Mouse (Mus musculus) left cerebral cortex, postnatal 36 days (tissue): Measurements from ENCODE around the gene Birc5. TPM values are rescaled to one million over a fixed set of nuclear protein-coding genes. Genes with fewer than 3 reads are reported as not detected.
A peak's percentile ranks its signal among the peaks of the same experiment; 100 is the strongest.
"Not testable (repeated sequence)": the region's sequence is repeated elsewhere in the genome, so short reads cannot be mapped to it uniquely, and the experiment has no call there.

Experiments
- DNase-seq, 2 experiments: peaks; one replicate each; pipeline ENCODE4 v3.0.0; 2021 to 2022; ENCODE audit warnings: low spot score in 2 of 2, mixed read lengths in 1 of 2
- intact Hi-C: fragments of 180-260 bp; cut with DNase I; formaldehyde crosslinking; loops from one replicate; pipeline ENCODE4 v1.15.1; 2025
- total RNA-seq, 2 experiments: library from RNA; stranded (reverse); gene quantifications; 2 replicates each; pipeline ENCODE4 v1.2.3; 2021

The Birc5 gene
- 1 to 10 TPM in 1 of 2 experiments, under 1 TPM in 1; 0.66 to 1.5 TPM for total RNA-seq

- DNase-seq, result peak; percentile 93 to 97
- intact Hi-C loops, result no loop called here
Measured at GRCm38 (mm10) chr11:117848985-117849671, at the start of gene Birc5. Birc5 (plus strand) TSS chr11:117849251.

DNA sequence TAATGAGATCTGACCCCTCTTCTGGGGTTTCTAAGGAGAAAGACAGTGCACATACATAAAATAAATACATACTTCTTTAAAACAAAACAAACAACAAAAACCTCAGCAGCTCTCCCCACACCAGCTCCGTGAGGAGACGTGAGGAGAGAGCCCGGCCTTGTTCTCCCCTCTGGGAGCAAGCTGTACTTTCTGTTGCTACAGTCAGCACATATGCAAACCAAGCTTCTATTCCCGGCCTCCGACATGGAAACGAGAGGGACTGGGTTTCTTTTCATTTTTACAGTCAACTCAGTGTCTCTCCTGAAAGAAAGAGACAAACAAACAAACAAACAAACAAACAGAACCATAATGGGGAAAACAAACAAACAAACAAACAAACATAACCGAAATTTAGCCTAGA, 49.0 kb upstream of the Birc5 start:
- intact Hi-C loops, result no loop called here
- DNase-seq, result no peak

DNA sequence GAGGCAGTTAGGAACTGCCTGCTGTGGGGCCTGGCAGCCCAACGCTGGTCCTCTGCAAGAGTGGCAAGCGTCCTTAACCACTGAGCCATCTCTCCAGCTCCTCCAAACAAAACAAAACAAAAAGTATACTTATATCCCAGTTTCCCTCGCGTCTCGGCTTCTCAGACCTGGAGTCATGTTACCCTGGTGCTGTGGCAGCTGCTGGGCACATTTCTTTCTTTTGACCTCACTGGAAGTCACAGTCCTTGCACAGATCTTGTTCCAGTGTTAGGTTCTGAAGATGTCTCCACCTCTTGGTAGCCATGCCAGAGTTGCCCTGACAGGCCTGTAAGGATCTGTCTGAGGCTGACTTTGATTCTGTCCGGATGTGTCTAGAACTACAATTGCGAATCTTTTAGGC, 47.4 kb upstream of the Birc5 start:
- no peak for DNase-seq
- intact Hi-C loops, result no loop called here

DNA sequence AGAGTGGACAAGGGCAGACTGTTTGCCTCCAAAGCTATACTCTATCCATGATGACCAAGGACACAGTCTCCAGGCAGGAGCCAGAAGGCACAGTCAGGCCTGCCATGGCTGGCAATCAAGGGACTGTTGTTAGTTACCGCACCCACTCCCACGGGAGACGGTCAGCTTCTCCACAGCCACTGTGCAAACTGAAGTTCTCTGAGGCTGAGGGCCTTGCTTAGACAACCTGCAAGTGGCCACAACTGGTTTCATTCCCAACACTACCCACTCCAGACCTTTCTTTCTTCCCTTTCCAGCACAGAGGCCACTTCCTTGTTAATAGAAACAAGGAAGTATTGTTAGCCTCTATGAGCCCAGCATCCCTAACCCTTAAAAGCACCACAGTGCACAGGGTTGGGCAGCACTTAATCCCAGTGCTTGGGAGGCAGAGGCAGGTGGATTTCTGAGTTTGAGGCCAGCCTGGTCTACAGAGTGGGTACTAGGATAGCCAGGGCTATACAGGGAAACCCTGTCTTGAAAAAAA, 45.8 kb upstream of the Birc5 start:
- DNase-seq, result no peak
- intact Hi-C loops, result no loop called here

- no peak for DNase-seq
- intact Hi-C loops, result no loop called here
Measured at GRCm38 (mm10) chr11:117806781-117807180, 42.3 kb upstream of the Birc5 start.

DNA sequence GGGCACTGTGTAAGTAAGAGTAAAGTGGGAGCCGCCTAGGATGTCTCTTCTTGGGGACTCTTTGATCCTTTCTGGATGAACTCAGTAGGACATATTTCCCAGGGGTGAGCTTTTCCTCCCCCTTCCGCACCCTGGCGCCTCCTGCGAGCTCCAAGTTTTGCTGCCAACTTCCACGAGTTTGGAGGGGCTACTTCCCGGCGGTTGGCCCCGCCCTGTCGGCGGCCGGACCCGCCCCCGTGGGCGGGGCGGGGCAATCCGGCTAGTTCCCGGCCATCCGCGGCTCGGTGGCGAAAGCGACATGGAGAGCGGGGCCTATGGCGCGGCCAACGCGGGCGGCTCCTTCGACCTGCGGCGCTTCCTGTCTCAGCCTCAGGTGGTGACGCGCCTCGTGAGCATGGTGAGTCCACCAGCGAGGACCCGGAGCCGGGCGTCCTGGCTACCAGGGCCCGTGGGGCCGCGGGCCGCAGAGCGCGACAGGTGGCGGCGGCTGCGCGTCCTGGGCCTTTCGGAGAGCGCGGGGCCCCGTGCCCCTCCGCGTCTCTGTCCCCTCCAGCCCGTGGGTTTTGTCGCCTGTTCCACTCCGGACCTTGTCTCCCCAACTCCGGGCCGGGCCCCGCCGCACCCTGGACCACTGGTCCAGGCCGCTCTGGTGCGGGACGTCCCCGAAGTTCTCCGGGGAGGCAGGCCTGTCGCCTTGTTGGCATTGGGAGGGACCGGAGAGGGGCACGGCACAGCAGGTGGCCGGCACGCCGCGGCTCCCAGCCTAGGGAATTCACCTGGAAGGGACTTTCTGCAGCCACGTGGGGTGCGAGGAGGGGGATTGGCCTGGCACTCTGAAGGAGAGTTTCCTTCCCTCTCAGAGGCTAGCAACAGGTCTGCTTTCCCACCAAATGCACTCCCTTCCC, 39.4 kb upstream of the Birc5 start, which contains the start of the genes Gm20708 and Syngr2:
Gm20708 (plus strand) TSS at position 262 of the 905 bp plus-strand sequence.
Syngr2 (plus strand) TSS at position 262 of the 905 bp plus-strand sequence.
- intact Hi-C loops, result no loop called here
- peak in 1 of 2 experiments; percentile 35 for DNase-seq

DNA sequence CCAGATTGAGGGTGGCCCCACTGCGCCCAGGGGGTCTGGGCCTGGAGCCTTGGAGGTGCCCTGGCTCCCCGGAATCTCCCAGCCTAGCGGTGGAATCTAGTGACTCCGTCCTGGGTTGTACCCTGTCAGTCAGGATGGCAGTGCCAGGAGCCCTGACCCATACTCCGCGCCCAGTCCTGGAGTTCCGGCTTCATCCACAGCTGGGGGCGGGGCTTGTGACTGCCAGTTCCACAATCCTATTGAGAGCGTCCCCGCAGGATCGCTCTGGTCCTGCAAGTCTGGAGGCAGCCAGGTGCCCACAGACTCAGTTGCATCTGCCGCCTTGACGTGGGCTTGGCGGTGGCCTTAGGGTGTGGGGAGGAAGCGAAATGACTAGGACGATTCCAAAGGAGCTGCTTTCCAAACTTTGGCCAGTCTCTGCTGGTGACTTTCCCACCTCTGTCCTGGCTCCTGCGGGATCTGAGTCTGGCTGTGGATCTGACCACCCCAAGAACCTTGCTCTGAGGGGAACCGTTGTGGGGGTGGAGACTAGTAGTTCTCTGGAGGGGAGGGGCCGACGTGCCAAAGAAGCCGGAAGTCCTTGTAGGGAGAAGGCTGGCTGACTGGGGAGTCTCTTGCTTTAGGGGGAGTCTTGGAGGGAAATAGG, 38.5 kb upstream of the Birc5 start:
- DNase-seq, result peak; percentile 38 to 54

GRCm38 (mm10) chr11:117813867-117814266, 35.2 kb upstream of the Birc5 start:
- DNase-seq, result no peak
- intact Hi-C loops, result no loop called here

More for the DNA sequence above, 38.5 kb upstream of the Birc5 start:
- intact Hi-C loops, result no loop called here

DNA sequence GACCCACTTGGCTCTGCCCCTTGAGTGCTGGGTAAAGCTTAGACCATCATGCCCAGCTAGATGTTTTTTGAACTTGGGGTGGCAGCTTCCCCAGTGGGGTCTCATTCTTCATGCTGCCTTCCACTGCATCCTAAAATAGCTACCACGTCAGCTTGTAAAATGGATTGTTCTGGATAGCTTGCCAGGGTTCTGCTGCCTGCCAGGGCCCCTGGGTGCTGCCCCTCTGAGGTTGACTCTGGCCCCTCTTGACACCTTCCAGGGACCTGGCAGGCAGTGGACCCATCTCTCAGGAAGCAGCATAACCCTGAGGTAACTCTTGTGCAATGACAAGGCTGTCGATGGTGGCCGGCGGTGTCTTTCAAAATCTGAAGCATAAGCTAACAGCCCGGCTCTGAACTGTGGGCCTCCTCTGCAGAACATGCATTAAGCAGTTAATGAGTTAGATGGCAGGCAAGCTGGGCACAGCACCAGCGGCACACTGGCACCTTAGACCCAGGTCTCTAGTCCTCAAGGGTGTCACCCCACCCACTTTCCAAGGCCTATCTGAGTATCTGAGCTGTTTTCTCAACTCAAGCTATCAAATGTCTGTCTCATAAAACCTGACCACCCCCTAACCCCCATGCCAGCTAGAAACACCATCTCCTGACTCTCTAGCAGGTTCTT, 34.2 kb upstream of the Birc5 start:
- intact Hi-C loops, result no loop called here
- DNase-seq, result no peak

- DNase-seq, intact Hi-C loops: not testable (repeated sequence)
Measured at GRCm38 (mm10) chr11:117815850-117816249, 33.2 kb upstream of the Birc5 start.

DNA sequence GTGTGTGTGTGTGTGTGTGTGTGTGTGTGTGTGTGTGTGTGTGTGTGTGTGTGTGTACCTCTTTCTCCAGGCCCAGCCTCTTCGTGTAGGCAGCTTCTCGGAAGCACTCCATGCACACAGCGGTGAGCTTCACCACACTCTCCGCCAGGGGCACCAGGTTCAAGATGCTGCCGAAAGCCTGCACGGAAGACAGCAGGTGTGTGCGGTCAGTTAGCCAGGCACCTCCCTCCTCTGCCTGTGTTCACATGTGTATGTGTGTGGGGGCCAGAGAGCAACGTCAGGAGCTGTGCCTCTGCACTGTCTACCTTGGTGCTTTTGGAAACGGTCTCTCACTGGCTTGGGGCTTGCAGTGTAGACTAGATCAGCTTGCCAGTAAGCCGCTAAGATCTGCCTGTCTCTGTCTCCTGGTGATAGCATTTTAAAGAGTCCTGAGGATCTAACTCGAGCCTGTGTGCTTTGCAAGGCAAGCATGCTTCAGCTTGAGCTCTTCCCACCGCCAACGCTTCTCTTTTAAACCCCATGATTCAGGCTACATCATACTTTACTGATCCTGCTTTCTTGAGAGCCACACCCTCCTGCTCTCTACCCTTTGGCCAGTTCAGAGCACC, 32.6 kb upstream of the Birc5 start:
- intact Hi-C loops, result no loop called here
- DNase-seq, result no peak

- no peak for DNase-seq
- intact Hi-C loops, result no loop called here
Measured at GRCm38 (mm10) chr11:117819095-117819494, 30.0 kb upstream of the Birc5 start.

GRCm38 (mm10) chr11:117820173-117820572, 28.9 kb upstream of the Birc5 start:
- DNase-seq, result no peak
- intact Hi-C loops, result loop anchor here (5.0 to 10.0 kb wide), 3 partner anchors 113 to 585 kb away; no protein-coding TSS in a partner anchor

DNA sequence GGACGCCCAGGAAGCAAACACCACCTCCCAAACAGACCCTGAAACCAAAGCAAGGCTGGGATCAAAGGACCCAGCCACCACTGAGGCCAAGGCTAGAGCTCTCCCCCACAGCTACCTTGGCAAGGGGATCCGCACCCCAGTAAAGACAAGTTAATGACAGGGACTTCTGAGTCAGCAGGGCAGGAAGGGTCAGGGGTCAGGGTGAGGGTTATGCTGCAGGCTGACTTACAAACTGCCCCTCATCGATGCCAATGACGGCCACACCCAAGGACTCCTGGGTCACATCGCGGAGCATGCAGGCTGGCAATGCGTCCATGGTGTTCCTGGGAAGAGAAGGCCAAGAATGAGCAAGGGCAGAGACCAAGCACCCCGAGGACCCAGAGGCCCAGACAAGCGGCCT, 27.2 kb upstream of the Birc5 start:
- intact Hi-C loops, result loop anchor here (2.0 to 10.0 kb wide), 4 partner anchors 115 to 587 kb away; no protein-coding TSS in a partner anchor
- DNase-seq, result no peak

DNA sequence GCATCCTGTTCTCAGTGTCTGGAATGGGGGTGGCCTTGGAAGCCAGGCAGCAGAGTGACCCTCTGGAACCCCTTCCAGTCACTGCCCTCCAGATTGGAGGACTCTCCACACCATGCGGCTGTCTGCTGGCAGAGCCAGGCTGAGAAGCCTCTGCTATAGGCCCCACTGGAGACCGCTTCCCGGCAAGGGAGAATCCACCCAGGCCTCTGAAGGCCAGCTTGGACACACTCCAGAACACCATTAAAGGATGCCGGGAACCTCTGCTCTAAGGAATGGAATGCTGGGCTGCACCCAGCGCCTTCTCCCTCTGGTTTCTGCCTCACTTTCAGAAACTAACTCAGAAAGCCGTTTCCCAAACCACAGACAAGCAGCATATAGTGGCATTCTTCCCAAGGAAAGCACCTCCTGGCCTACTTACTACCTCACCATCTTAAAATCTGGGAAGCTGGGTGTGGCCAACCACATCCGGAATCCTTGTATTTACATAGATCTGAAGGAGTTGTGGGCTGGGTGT, 26.3 kb upstream of the Birc5 start:
- intact Hi-C loops, result loop anchor here (2.0 to 10.0 kb wide), 4 partner anchors 115 to 588 kb away; no protein-coding TSS in a partner anchor
- no peak for DNase-seq

DNA sequence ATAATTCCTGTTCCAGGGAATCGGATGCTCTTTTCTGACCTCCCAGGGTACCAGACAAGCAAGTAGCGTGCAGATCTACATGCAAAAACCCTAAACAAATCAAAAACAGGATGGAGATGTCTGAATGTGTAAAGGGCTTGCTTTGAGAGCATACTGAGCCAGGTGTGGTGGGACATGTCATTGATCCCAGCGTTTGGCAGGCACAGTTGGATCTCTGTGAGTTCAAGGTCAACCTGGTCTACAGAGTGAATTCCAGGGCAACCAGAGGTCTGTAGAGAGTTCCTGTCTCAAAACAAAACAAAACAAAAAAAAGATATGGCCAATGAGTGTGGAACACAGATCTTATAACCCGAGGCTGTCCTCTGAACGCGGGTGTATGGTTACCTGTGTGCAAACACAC, 25.6 kb upstream of the Birc5 start:
- intact Hi-C loops, result loop anchor here (2.0 to 10.0 kb wide), 4 partner anchors 116 to 589 kb away; no protein-coding TSS in a partner anchor
- DNase-seq, result no peak

- intact Hi-C loops, result loop anchor here (5.0 to 10.0 kb wide), 3 partner anchors 117 to 590 kb away; no protein-coding TSS in a partner anchor
Measured at GRCm38 (mm10) chr11:117824060-117824969, 24.7 kb upstream of the Birc5 start.

More at GRCm38 (mm10) chr11:117824060-117824969, 24.7 kb upstream of the Birc5 start:
- DNase-seq, result peak; percentile 77 to 81
